Mouse (Mus musculus) spleen, postnatal 36 days (tissue): ENCODE data around the gene Aqr.

Experiments
- DNase-seq, 2 experiments: peaks; one replicate each; pipeline ENCODE4 v3.0.0; 2022; ENCODE audit warnings: low spot score in 2 of 2, mixed read lengths in 1 of 2

The Aqr gene

DNA sequence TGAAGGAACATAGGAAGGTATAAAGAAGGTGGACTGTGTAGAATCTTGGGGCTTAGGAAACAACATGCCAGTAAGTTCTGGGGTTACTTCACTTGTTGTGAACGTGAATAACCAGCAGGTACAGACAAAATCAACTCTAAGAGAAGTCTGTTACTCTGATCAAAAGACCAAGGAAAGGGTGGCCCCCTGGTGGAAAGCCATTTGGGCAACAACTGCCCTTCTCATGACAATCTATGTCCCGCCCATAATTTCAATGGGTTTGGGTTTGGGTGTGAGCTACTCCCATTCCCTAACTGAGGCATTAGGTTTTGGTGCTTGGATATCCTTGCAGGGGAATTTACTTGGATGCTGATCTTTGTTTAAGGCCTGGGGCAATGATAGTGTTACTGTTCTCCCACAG is 122.8 kb downstream of the Aqr start:
- DNase-seq, result no peak

DNA sequence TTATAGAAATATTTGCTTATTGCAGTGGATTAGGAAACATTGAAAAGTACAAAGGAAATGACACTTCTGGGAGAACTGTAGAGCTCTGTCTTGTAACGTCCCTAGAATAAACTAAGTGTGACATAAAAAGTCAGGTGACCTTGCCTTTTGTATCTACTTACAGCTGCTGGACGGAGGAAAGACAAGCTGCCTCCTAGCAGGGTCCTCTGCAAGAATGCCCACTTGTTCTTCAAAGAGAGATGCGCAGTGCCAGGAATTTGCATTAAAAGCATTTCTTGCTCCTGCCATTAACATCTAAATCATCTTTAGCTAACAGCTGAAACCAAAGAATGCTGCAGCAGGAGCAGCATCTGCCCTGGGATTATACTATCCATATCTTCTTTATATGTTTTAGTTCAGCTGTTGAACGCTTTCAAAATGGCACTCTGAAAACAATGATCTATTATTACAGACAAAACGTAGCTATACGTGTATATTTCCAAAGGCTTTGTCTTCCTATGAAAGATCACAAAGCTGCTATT is 126.7 kb downstream of the Aqr start:
- DNase-seq, result no peak

- DNase-seq, result no peak
Measured at GRCm38 (mm10) chr2:114059608-114060007, 127.2 kb downstream of the Aqr start.

- no peak for DNase-seq
Measured at GRCm38 (mm10) chr2:114058226-114058796, 128.5 kb downstream of the Aqr start.

- DNase-seq, result no peak
Measured at GRCm38 (mm10) chr2:114057303-114057853, 129.4 kb downstream of the Aqr start.

GRCm38 (mm10) chr2:114054129-114054528 is 132.7 kb downstream of the Aqr start:
- DNase-seq, result no peak

GRCm38 (mm10) chr2:114052696-114053598 is 133.9 kb downstream of the Aqr start, which contains the start of gene Actc1:
Actc1 (minus strand) TSS chr2:114053548.
- no peak for DNase-seq

DNA sequence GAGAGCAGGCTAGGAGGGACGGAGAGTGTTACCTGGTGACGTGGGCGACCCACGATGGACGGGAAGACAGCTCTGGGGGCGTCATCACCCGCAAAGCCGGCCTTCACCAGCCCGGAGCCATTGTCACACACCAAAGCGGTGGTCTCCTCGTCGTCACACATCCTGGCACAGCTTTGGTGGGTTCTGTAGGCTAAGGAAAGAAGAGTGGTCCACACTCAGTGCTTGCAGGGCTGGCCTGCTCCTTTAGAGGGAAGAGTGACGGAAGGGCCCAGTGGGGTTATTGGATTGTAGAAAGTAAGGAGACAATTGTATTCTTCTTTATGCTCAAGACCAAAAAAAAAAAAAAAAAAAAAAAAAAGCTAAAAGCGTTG is 135.0 kb downstream of the Aqr start:
- no peak for DNase-seq
